Comparison of ENCODE assay signal across 8 mouse cellular contexts in the genomic region with DNA sequence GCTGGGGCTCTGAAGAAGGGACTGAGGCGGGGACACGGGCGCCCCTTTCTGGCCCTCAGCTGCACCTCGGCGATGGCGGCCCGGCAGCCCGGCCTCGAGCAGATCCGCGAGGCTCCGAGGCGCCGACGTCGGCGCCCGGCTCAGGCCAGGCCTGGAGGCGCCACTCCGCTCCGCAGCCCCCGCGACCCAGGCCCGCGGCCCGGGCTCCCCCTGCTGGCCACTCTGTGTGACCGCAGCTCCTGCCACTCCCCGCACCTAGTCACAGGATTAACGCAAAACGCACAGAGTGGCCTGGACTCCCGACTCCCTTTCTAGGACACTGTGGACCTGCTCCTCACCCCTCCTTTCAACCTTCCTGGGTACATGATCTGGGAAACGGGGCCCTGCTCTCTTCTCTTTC. TPM values are rescaled to one million over a fixed set of nuclear protein-coding genes. Genes with fewer than 3 reads are reported as not detected.
DNase-seq lines count a peak whose midpoint lies in the region; ATAC-seq and TF ChIP-seq lines count a peak whose summit lies in the region.
"Had no signal": no experiment of that assay in that cellular context is flagged by ENCODE, and none has a peak within 500 bp of the region (broad histone marks: within the 10 kb centered on the region; RNA-seq: fewer than 3 reads in every experiment).

No protein-coding gene starts in this region.

- no peak overlapping the region for H3K4me3 ChIP-seq in CH12.LX (replicated peaks in 1 of 3; ENCODE audit: low read depth in 2 of 3, low read length in 2 of 3, poor library complexity in 1 of 3)
- peak overlapping the region; percentile 34 for H3K4me3 ChIP-seq in forebrain, embryonic 13.5 days
- H3K4me3 ChIP-seq in hindbrain, embryonic 11.5 days (ENCODE audit: low read depth, low read length): peak overlapping the region; percentile 25
- no peak overlapping the region; the same call in 1 of the 2 replicates for H3K4me3 ChIP-seq in thymus, adult 2 months (ENCODE audit: control insufficient read depth, insufficient read depth, low read length)

- H3K4me2 ChIP-seq in CH12.LX (ENCODE audit: insufficient read depth, low read depth, poor library complexity, severe bottlenecking): peak overlapping the region; percentile 24; the same call in 1 of the 2 replicates
- peak overlapping the region; percentile 64 for H3K4me2 ChIP-seq in forebrain, embryonic 13.5 days
- H3K4me2 ChIP-seq in hindbrain, embryonic 11.5 days (replicated peaks; ENCODE audit: low read depth, low read length): peak overlapping the region; percentile 50

- ATAC-seq in forebrain, embryonic 13.5 days: peak; percentile 68
- peak; percentile 62 for ATAC-seq in hindbrain, embryonic 11.5 days (ENCODE audit: low FRiP score)

- TF ChIP-seq RAD21 in CH12.LX (IDR thresholded peaks at IDR 0.05; ENCODE audit: low read depth, low read length): peak; percentile 57

- TF ChIP-seq POLR2A in CH12.LX (IDR thresholded peaks at IDR 0.05; ENCODE audit: low read depth, low read length): no peak
- no peak for TF ChIP-seq POLR2A in thymus, adult 2 months (IDR thresholded peaks at IDR 0.05; ENCODE audit: control insufficient read depth, extremely low read depth, insufficient read depth, low read length, poor library complexity)

- TF ChIP-seq CTCF in CH12.LX (conservative IDR thresholded peaks at IDR 0.05 in 1 of 2, IDR thresholded peaks at IDR 0.05 in 1 of 2; ENCODE audit: low read depth in 2 of 2, low read length in 2 of 2): peak; percentile 13 to 78; a peak in 2 of 4 replicates
- TF ChIP-seq CTCF in thymus, adult 2 months (IDR thresholded peaks at IDR 0.05; ENCODE audit: borderline replicate concordance, control insufficient read depth, extremely low read depth, insufficient read depth, low read length, poor library complexity): peak; percentile 94; the same call in 1 of the 2 replicates

- under 1% methylated on average over 32 of the region's 32 CpGs for WGBS in forebrain, embryonic 13.5 days
- under 1% methylated on average over 29 of the region's 32 CpGs for WGBS in hindbrain, embryonic 11.5 days
- WGBS in thymus, adult 2 months: 1% methylated on average over 32 of the region's 32 CpGs

- H3K36me3 ChIP-seq in CH12.LX (replicated peaks in 1 of 2; ENCODE audit: control insufficient read depth in 1 of 2, insufficient read depth in 1 of 2, low read length in 1 of 2): no peaks in the 10 kb centered on the region
- H3K36me3 ChIP-seq in forebrain, embryonic 13.5 days (ENCODE audit: poor library complexity, severe bottlenecking): no peaks in the 10 kb centered on the region
- H3K36me3 ChIP-seq in hindbrain, embryonic 11.5 days (ENCODE audit: control insufficient read depth, insufficient read depth, low read length): no peaks in the 10 kb centered on the region
- H3K36me3 ChIP-seq in thymus, adult 2 months (ENCODE audit: control insufficient read depth, insufficient read depth, low read length): no peaks in the 10 kb centered on the region

- in situ Hi-C loops in CH12.LX (cut with MboI; ENCODE audit: low pct_ligation_motif_present, low pct_unique_long_range_greater_than_20kb, low sequenced_read_pairs): no loop called here

- H3K9me3 ChIP-seq in CH12.LX (replicated peaks; ENCODE audit: low read length): peaks cover 39% of the 10 kb centered on the region
- H3K9me3 ChIP-seq in forebrain, embryonic 13.5 days (replicated peaks): no peaks in the 10 kb centered on the region
- H3K9me3 ChIP-seq in hindbrain, embryonic 11.5 days (ENCODE audit: control insufficient read depth, low read length): no peaks in the 10 kb centered on the region

- DNase-seq in CH12.LX (ENCODE audit: extremely low read depth) (peak; percentile 40), liver (peak; percentile 69)
- peak; percentile 50 for DNase-seq in T-cell, adult 2 months (ENCODE audit: low spot score)
- DNase-seq in hindbrain, embryonic 11.5 days (ENCODE audit: low spot score): peak; percentile 89
- DNase-seq in naive thymus-derived CD4-positive, alpha-beta T cell, adult 2 months (ENCODE audit: low read depth): peak; percentile 69
- peak; percentile 61 for DNase-seq in thymus, adult 2 months

- no peaks in the 10 kb centered on the region for H3K79me2 ChIP-seq in CH12.LX (replicated peaks; ENCODE audit: control insufficient read depth, extremely low read depth, insufficient read depth, poor library complexity, severe bottlenecking)

- H3K27me3 ChIP-seq in CH12.LX (replicated peaks): peaks cover 58% of the 10 kb centered on the region
- H3K27me3 ChIP-seq in forebrain, embryonic 13.5 days: peaks cover 99% of the 10 kb centered on the region
- peaks cover 76% of the 10 kb centered on the region for H3K27me3 ChIP-seq in hindbrain, embryonic 11.5 days (ENCODE audit: control insufficient read depth, insufficient read depth, low read length)
- peaks cover 48% of the 10 kb centered on the region for H3K27me3 ChIP-seq in thymus, adult 2 months (ENCODE audit: control insufficient read depth, insufficient read depth, low read length)

- dilution Hi-C loops in CH12.LX (cut with MboI; ENCODE audit: extremely low pct_ligation_motif_present, extremely low pct_unique_long_range_greater_than_20kb, low sequenced_read_pairs): no loop called here

- H3K9ac ChIP-seq in CH12.LX (ENCODE audit: insufficient read depth, low read depth): no peak overlapping the region
- H3K9ac ChIP-seq in forebrain, embryonic 13.5 days: peak overlapping the region; percentile 43; the same call in 1 of the 2 replicates
- H3K9ac ChIP-seq in hindbrain, embryonic 11.5 days (ENCODE audit: low read depth, low read length): no peak overlapping the region

- TF ChIP-seq EP300 in CH12.LX (IDR thresholded peaks at IDR 0.05; ENCODE audit: low read length): no peak

- H3K27ac ChIP-seq in CH12.LX (ENCODE audit: insufficient read depth, low read depth): no peak overlapping the region
- no peak overlapping the region for H3K27ac ChIP-seq in forebrain, embryonic 13.5 days
- peak overlapping the region; percentile 43; the same call in 1 of the 2 replicates for H3K27ac ChIP-seq in hindbrain, embryonic 11.5 days (ENCODE audit: low read depth, low read length)
- no peak overlapping the region for H3K27ac ChIP-seq in thymus, adult 2 months (ENCODE audit: control insufficient read depth, insufficient read depth, low read length)

- peaks cover 2 to 19% of the 10 kb centered on the region in 2 experiments for H3K4me1 ChIP-seq in CH12.LX (ENCODE audit: control insufficient read depth in 1 of 2, insufficient read depth in 2 of 2)
- H3K4me1 ChIP-seq in forebrain, embryonic 13.5 days: peaks cover 44% of the 10 kb centered on the region
- peaks cover 7% of the 10 kb centered on the region; the same call in 1 of the 2 replicates for H3K4me1 ChIP-seq in hindbrain, embryonic 11.5 days (replicated peaks; ENCODE audit: control insufficient read depth, insufficient read depth, low read length)
- H3K4me1 ChIP-seq in thymus, adult 2 months (replicated peaks; ENCODE audit: control insufficient read depth, insufficient read depth, low read length): peaks cover 7% of the 10 kb centered on the region; the same call in 1 of the 2 replicates

TF ChIP-seq in CH12.LX, 34 proteins besides CTCF, POLR2A, EP300 and RAD21:
- TF ChIP-seq NELFE (IDR thresholded peaks at IDR 0.05; ENCODE audit: low read depth, low read length): peak; percentile 25; the same call in 1 of the 2 replicates
- 0 out of 2 replicates have a peak, but pooled peaks have one; percentile 63 for TF ChIP-seq MAZ (IDR thresholded peaks at IDR 0.05; ENCODE audit: low read depth, low read length)
- TF ChIP-seq UBTF (IDR thresholded peaks at IDR 0.05; ENCODE audit: low read depth, low read length): peak; percentile 74; the same call in 1 of the 2 replicates
- TF ChIP-seq CHD2 (IDR thresholded peaks at IDR 0.05; ENCODE audit: low read length): no peak
- TF ChIP-seq E2F4 (IDR thresholded peaks at IDR 0.05; ENCODE audit: insufficient replicate concordance, low read depth, low read length): no peak
- TF ChIP-seq SMC3 (IDR thresholded peaks at IDR 0.05; ENCODE audit: low read depth, low read length): peak; percentile 67
- 0 out of 2 replicates have a peak, but pooled peaks have one; percentile 26 for TF ChIP-seq TCF12 (IDR thresholded peaks at IDR 0.05; ENCODE audit: low read depth, low read length)

RNA-seq across cellular contexts. Expression of gene Gm11444, which starts 8.2 kb away (rescaled TPM):
- total RNA-seq in CH12.LX (2012; rRNA removed) (not detected in 2 replicates), CH12.LX (2014; rRNA removed) (not detected in 2 replicates)
- not detected in 2 replicates for polyA plus RNA-seq in CH12.LX (2012; ENCODE audit: insufficient read length, low read depth)
- polyA plus RNA-seq in forebrain, embryonic 13.5 days (2015; fragmentation: Nextera tagmentation; extraction: Ambion mirVana): not detected in 2 replicates
- polyA plus RNA-seq in hindbrain, embryonic 11.5 days (2014; fragmentation: Nextera tagmentation; extraction: Ambion mirVana): not detected in 2 replicates
- not detected in 2 replicates for polyA plus RNA-seq in thymus, adult 2 months (2012; rRNA removed)
- total RNA-seq: left cerebral cortex, adult 18-20 months had no signal

RNA-seq across cellular contexts. Expression of gene Tbx2, which starts 9.6 kb away (rescaled TPM):
- total RNA-seq in CH12.LX (2012; rRNA removed) (0.04 TPM in 1 of 2 replicates, not detected in the other), CH12.LX (2014; rRNA removed) (not detected in 2 replicates)
- polyA plus RNA-seq in CH12.LX (2012; ENCODE audit: insufficient read length, low read depth): 0.14 and 0.17 TPM in 2 replicates
- 0.42 and 0.61 TPM in 2 replicates for polyA plus RNA-seq in forebrain, embryonic 13.5 days (2015; fragmentation: Nextera tagmentation; extraction: Ambion mirVana)
- 2.3 and 3.7 TPM in 2 replicates for polyA plus RNA-seq in hindbrain, embryonic 11.5 days (2014; fragmentation: Nextera tagmentation; extraction: Ambion mirVana)
- polyA plus RNA-seq in thymus, adult 2 months (2012; rRNA removed): 2.7 and 3.5 TPM in 2 replicates

RNA-seq across cellular contexts. Expression of gene Tbx4, which starts 44.2 kb away (rescaled TPM):
- total RNA-seq in CH12.LX (2012; rRNA removed) (not detected in 2 replicates), CH12.LX (2014; rRNA removed) (not detected in 2 replicates)
- polyA plus RNA-seq in CH12.LX (2012; ENCODE audit: insufficient read length, low read depth): not detected in 2 replicates
- polyA plus RNA-seq in forebrain, embryonic 13.5 days (2015; fragmentation: Nextera tagmentation; extraction: Ambion mirVana): 0.06 and 0.26 TPM in 2 replicates
- polyA plus RNA-seq in hindbrain, embryonic 11.5 days (2014; fragmentation: Nextera tagmentation; extraction: Ambion mirVana): 0.08 and 0.13 TPM in 2 replicates
- 0.06 and 0.08 TPM in 2 replicates for polyA plus RNA-seq in thymus, adult 2 months (2012; rRNA removed)

Comparison
In these comparisons a context has a peak if more than half of its experiments do, and no peak if none do; other contexts are left out.
1. H3K4me3 ChIP-seq: peak in forebrain, embryonic 13.5 days (single experiment) and hindbrain, embryonic 11.5 days (single experiment); none in CH12.LX (0 of 3) and thymus, adult 2 months (single experiment).
2. Peak in every context shown above with its lines, with median percentiles within 50 percentile points of each other: DNase-seq and H3K4me2 ChIP-seq.